Mouse (Mus musculus): ENCODE data around the gene Fam222b. TPM values are rescaled to one million over a fixed set of nuclear protein-coding genes. Genes with fewer than 3 reads are reported as not detected.

The Fam222b gene
- polyA plus RNA-seq, 1 experiment from 2014 or later, result 24.2 TPM

DNA sequence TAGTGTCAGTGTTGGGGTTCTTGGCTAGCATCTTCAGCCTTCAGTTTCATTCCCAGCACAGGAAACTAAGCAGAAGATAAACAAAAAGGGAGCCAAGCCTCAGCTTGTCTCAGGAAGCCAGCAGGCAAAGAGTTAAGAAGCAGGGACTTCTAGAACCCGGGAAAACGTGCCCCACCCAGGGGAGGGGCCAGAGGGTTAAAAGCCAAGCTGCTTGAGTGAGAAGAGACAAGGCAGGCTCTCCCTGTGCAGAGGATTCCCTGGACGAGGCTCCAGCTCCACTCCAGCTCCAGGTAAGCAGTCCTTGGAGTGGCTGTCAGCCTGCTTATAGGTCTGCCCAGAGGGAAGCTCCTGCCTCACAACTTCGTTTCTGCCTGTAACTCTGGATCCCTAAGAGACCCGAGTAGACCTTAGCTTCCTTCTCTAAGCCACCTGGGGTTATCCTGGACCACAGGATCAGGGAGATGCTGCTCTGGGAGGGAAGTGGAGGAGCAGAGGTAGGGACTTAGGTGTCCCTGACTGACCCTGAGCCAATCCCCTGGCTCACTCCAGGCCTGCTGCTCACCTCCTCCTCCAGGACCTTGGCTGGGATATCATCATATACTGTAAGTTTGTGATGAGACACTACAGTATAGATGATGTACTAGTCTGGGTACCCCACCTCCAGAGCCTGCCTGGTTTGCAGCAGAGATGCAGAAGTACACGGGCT lies 21.9 kb upstream of the Fam222b start:
- H3K4me3 ChIP-seq, result peak overlapping the region; percentile 13; the same call in 1 of the 2 replicates
- no peak for DNase-seq (ENCODE audit: low spot score)

DNA sequence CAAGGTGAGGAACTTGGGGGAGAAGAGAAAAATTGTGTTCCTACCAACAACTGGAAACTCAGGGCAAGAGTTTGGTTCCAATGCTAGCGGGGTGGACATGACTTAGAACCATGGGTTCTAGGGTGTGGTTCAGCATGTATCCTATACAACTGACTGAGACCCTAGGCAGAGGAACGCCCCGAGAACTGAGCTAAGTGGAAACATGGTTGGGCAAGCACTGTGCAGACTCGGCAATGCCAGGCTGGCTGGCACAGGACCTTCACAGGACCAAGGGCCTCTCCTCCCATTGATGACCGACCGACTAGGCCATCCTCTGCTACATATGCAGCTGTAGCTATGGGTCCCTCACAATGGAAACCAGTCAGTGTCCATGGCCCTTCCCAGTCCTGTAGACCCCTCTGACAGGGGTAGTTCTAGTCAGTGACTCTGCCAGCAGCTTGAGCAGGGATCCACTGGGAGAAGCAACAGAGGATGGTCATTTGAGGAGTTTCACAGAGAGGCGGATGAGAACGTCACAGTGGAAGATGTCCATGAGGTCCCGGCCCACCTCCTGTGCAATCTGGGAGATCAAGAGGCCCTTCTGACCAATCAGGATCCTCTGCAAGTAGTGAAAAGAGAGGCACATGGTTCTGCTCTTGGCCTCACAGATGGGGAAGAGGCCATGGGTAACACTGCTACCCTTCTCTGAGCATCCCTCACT lies 20.7 kb upstream of the Fam222b start:
- Histone ChIP-seq H3K27me3 (ENCODE audit: low read depth, poor library complexity, severe bottlenecking) (no peaks in the 10 kb centered on the region), H3K9me3 (replicated peaks) (no peaks in the 10 kb centered on the region), H3K27ac (no peak overlapping the region), H3K4me1 (no peaks in the 10 kb centered on the region), H3K36me3 (peaks cover 77% of the 10 kb centered on the region), H3K4me3 (no peak overlapping the region)
- DNase-seq (ENCODE audit: low spot score), result no peak
- WGBS, result 92% methylated on average over 9 of the region's 9 CpGs

More for the DNA sequence above, 21.9 kb upstream of the Fam222b start:
- peaks cover 70% of the 10 kb centered on the region for H3K36me3 ChIP-seq
- no peaks in the 10 kb centered on the region for H3K4me1 ChIP-seq
- WGBS, result 29% methylated on average over 6 of the region's 6 CpGs
- no peaks in the 10 kb centered on the region for H3K27me3 ChIP-seq (ENCODE audit: low read depth, poor library complexity, severe bottlenecking)
- no peaks in the 10 kb centered on the region for H3K9me3 ChIP-seq (replicated peaks)
- H3K27ac ChIP-seq, result no peak overlapping the region

DNA sequence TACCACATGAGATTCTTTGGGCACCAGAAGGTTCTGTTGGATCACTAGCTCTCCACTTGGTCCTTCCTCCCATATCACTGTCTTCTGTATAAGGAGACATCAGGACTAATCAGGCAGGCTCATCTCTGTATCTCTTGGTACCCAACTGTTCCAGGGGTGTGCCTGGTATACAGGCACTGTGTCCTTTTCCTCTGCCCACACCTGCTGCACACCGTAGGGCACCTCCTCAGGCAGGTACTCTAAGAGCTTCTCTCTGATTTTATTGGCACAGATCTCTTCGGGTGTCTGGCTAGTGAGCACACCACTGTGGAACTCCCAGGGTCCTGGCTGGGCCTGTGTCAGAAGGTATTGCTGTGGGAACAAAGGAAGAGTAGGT lies 20.2 kb upstream of the Fam222b start:
- Histone ChIP-seq H3K27ac (no peak overlapping the region), H3K9me3 (replicated peaks) (no peaks in the 10 kb centered on the region), H3K27me3 (ENCODE audit: low read depth, poor library complexity, severe bottlenecking) (no peaks in the 10 kb centered on the region), H3K36me3 (peaks cover 77% of the 10 kb centered on the region), H3K4me3 (no peak overlapping the region), H3K4me1 (peaks cover 5% of the 10 kb centered on the region)
- WGBS, result 96% methylated on average over 2 of the region's 2 CpGs
- DNase-seq (ENCODE audit: low spot score), result no peak

- no peaks in the 10 kb centered on the region for H3K9me3 ChIP-seq (replicated peaks)
- H3K4me3 ChIP-seq, result no peak overlapping the region
- DNase-seq (ENCODE audit: low spot score), result no peak
- no peak overlapping the region for H3K27ac ChIP-seq
- H3K4me1 ChIP-seq, result peaks cover 9% of the 10 kb centered on the region
- H3K27me3 ChIP-seq (ENCODE audit: low read depth, poor library complexity, severe bottlenecking), result no peaks in the 10 kb centered on the region
- H3K36me3 ChIP-seq, result peaks cover 77% of the 10 kb centered on the region
- WGBS, result 90% methylated on average over 4 of the region's 4 CpGs
Observed at GRCm38 (mm10) chr11:78074666-78075065, 19.8 kb upstream of the Fam222b start.

GRCm38 (mm10) chr11:78079961-78080921 lies 14.2 kb upstream of the Fam222b start, which contains the start of gene Eral1:
Eral1 (minus strand) TSS chr11:78080383.
- Histone ChIP-seq H3K27ac (peak within 1 kb of the TSS; percentile 86), H3K9me3 (replicated peaks) (no peaks in the 10 kb centered on the region), H3K4me3 (peak within 1 kb of the TSS; percentile 89), H3K4me1 (peaks cover 16% of the 10 kb centered on the region), H3K27me3 (ENCODE audit: low read depth, poor library complexity, severe bottlenecking) (no peaks in the 10 kb centered on the region), H3K36me3 (peaks cover 30% of the 10 kb centered on the region)
- DNase-seq (ENCODE audit: low spot score), result peak; percentile 89
- under 1% methylated on average over 42 of the region's 42 CpGs for WGBS

GRCm38 (mm10) chr11:78083595-78083994 lies 10.9 kb upstream of the Fam222b start:
- no peak for DNase-seq (ENCODE audit: low spot score)
- H3K9me3 ChIP-seq (replicated peaks), result no peaks in the 10 kb centered on the region
- WGBS, result 38% methylated on average over 1 of the region's 1 CpGs
- H3K27ac ChIP-seq, result no peak overlapping the region
- H3K36me3 ChIP-seq, result no peaks in the 10 kb centered on the region
- no peaks in the 10 kb centered on the region for H3K27me3 ChIP-seq (ENCODE audit: low read depth, poor library complexity, severe bottlenecking)
- H3K4me1 ChIP-seq, result peaks cover 16% of the 10 kb centered on the region
- no peak overlapping the region for H3K4me3 ChIP-seq

GRCm38 (mm10) chr11:78086925-78087479 lies 7.5 kb upstream of the Fam222b start:
- WGBS, result 81% methylated on average over 4 of the region's 4 CpGs
- DNase-seq (ENCODE audit: low spot score), result no peak
- H3K27me3 ChIP-seq (ENCODE audit: low read depth, poor library complexity, severe bottlenecking), result no peaks in the 10 kb centered on the region
- no peak overlapping the region for H3K4me3 ChIP-seq
- no peaks in the 10 kb centered on the region for H3K4me1 ChIP-seq
- H3K36me3 ChIP-seq, result no peaks in the 10 kb centered on the region
- H3K27ac ChIP-seq, result no peak overlapping the region
- no peaks in the 10 kb centered on the region for H3K9me3 ChIP-seq (replicated peaks)

- H3K4me3 ChIP-seq, result no peak overlapping the region
- no peaks in the 10 kb centered on the region for H3K9me3 ChIP-seq (replicated peaks)
- DNase-seq (ENCODE audit: low spot score), result no peak
- H3K27ac ChIP-seq, result no peak overlapping the region
- H3K36me3 ChIP-seq, result no peaks in the 10 kb centered on the region
- no peaks in the 10 kb centered on the region for H3K27me3 ChIP-seq (ENCODE audit: low read depth, poor library complexity, severe bottlenecking)
- 83% methylated on average over 5 of the region's 5 CpGs for WGBS
- H3K4me1 ChIP-seq, result no peaks in the 10 kb centered on the region
Observed at GRCm38 (mm10) chr11:78087756-78088281, 6.6 kb upstream of the Fam222b start.

DNA sequence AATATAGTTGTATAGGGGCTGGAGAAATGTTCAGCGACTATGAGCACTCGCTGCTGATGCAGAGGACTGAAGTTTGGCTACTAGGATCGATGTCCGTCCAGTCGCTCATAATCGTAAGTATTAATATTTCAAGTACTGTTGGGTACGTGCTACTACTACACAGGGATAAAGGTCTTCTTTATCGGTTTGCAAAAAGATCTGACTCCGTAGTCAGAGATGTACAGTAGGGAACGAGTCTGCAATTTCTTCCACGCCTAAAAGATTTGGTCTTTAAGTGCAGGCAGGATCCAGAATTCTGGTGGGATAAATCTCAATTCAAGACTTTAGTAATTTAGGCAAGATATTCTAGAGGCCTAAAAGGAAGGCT lies 340 bp upstream of the Fam222b start:
- no peak for DNase-seq (ENCODE audit: low spot score)
- H3K27me3 ChIP-seq (ENCODE audit: low read depth, poor library complexity, severe bottlenecking), result no peaks in the 10 kb centered on the region
- 55% methylated on average over 11 of the region's 11 CpGs for WGBS
- peak overlapping the region; percentile 71 for H3K4me3 ChIP-seq
- no peaks in the 10 kb centered on the region for H3K9me3 ChIP-seq (replicated peaks)
- H3K27ac ChIP-seq, result peak overlapping the region; percentile 84
- H3K36me3 ChIP-seq, result peaks cover 11% of the 10 kb centered on the region
- peaks cover 22% of the 10 kb centered on the region for H3K4me1 ChIP-seq

GRCm38 (mm10) chr11:78095144-78095516 lies 670 bp downstream of the Fam222b start:
- H3K4me3 ChIP-seq, result peak overlapping the region; percentile 71
- peaks cover 17% of the 10 kb centered on the region for H3K36me3 ChIP-seq
- no peaks in the 10 kb centered on the region for H3K27me3 ChIP-seq (ENCODE audit: low read depth, poor library complexity, severe bottlenecking)
- peaks cover 22% of the 10 kb centered on the region for H3K4me1 ChIP-seq
- DNase-seq (ENCODE audit: low spot score), result no peak
- H3K9me3 ChIP-seq (replicated peaks), result no peaks in the 10 kb centered on the region
- WGBS, result 34% methylated on average over 5 of the region's 5 CpGs
- H3K27ac ChIP-seq, result peak overlapping the region; percentile 84

DNA sequence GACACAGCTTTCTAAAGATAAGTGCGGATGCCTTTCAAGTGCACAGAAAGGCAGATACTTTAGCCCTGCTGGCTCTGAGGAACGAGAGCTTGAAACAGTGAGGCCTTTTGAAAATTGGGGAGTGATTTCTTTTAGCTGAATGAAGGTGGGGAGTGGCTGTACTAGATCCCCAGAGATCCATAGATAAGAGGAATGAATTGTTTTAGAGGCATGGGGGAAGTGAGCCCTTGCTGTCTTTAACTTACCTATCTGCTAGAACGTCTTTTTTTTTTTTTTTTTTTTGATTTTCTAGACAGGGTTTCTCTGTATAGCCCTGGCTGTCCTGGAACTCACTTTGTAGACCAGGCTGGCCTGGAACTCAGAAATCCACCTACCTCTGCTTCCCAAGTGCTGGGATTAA lies 2.6 kb downstream of the Fam222b start:
- no peaks in the 10 kb centered on the region for H3K9me3 ChIP-seq (replicated peaks)
- DNase-seq (ENCODE audit: low spot score), result no peak
- H3K36me3 ChIP-seq, result peaks cover 34% of the 10 kb centered on the region
- H3K27ac ChIP-seq, result no peak overlapping the region
- no peak overlapping the region for H3K4me3 ChIP-seq
- 73% methylated on average over 3 of the region's 3 CpGs for WGBS
- peaks cover 22% of the 10 kb centered on the region for H3K4me1 ChIP-seq
- H3K27me3 ChIP-seq (ENCODE audit: low read depth, poor library complexity, severe bottlenecking), result no peaks in the 10 kb centered on the region

GRCm38 (mm10) chr11:78100746-78101145 lies 6.3 kb downstream of the Fam222b start:
- H3K27ac ChIP-seq, result no peak overlapping the region
- peaks cover 51% of the 10 kb centered on the region for H3K36me3 ChIP-seq
- H3K4me1 ChIP-seq, result peaks cover 13% of the 10 kb centered on the region
- H3K27me3 ChIP-seq (ENCODE audit: low read depth, poor library complexity, severe bottlenecking), result no peaks in the 10 kb centered on the region
- no peak overlapping the region for H3K4me3 ChIP-seq
- no peaks in the 10 kb centered on the region for H3K9me3 ChIP-seq (replicated peaks)
- no peak for DNase-seq (ENCODE audit: low spot score)
- whole genome bisulfite sequencing, result 92% methylated on average over 11 of the region's 11 CpGs
